Mouse (Mus musculus): ENCODE results near the gene Fbxw24. TPM values are rescaled to one million over a fixed set of nuclear protein-coding genes. Genes with fewer than 3 reads are reported as not detected.
"Not testable (repeated sequence)": the region's sequence is repeated elsewhere in the genome, so short reads cannot be mapped to it uniquely, and the experiment has no call there.

Gene Fbxw24
- total and polyA plus RNA-seq, 2 experiments from 2014 or later: not detected

- Histone ChIP-seq H3K27ac (ENCODE audit: low read depth) (no peak overlapping the region), H3K4me2 (ENCODE audit: low read depth, low read length) (no peak overlapping the region), H3K9ac (replicated peaks; ENCODE audit: low read depth, low read length) (no peak overlapping the region), H3K4me1 (ENCODE audit: control insufficient read depth, insufficient read depth) (no peaks in the 10 kb centered on the region), H3K4me3 (ENCODE audit: low read depth, low read length) (no peak overlapping the region), H3K36me3 (replicated peaks; ENCODE audit: control insufficient read depth, insufficient read depth, low read length) (no peaks in the 10 kb centered on the region), H3K27me3 (ENCODE audit: control insufficient read depth, insufficient read depth, low read length) (no peaks in the 10 kb centered on the region), H3K9me3 (replicated peaks; ENCODE audit: control insufficient read depth, low read length) (no peaks in the 10 kb centered on the region)
- no peak for DNase-seq (ENCODE audit: low spot score)
- ATAC-seq (ENCODE audit: insufficient read depth, low read depth): no peak
- TF ChIP-seq CTCF (IDR thresholded peaks at IDR 0.05; ENCODE audit: low read depth): no peak
- TF ChIP-seq EP300 (IDR thresholded peaks at IDR 0.05; ENCODE audit: low read depth): no peak
- WGBS: 68% methylated on average over 1 of the region's 1 CpGs
Measured at GRCm38 (mm10) chr9:109565546-109565945, 60.3 kb downstream of the Fbxw24 start.

DNA sequence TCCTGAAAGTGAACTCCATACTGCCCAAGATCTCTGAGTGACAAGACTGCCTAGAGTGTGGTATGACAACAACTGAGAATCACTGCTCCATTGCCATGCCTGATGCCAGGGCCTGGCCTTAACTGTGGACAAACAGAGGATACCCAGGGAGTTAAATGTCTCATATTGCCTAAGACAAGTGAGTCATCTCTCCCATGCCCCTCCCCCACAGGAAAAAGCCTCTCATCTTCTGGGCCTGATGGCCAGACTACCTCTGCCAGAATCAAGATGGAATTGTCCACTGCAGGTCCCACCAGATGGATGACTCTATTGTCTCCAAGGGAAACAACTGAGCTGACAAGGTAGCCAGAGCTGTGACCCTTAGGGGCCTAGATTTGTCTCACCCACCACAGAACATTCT lies 63.8 kb downstream of the Fbxw24 start:
- H3K27ac ChIP-seq (ENCODE audit: low read depth); H3K9ac ChIP-seq (replicated peaks; ENCODE audit: low read depth, low read length); H3K27me3 ChIP-seq (ENCODE audit: control insufficient read depth, insufficient read depth, low read length); H3K36me3 ChIP-seq (replicated peaks; ENCODE audit: control insufficient read depth, insufficient read depth, low read length); DNase-seq (ENCODE audit: low spot score); H3K9me3 ChIP-seq (replicated peaks; ENCODE audit: control insufficient read depth, low read length); H3K4me2 ChIP-seq (ENCODE audit: low read depth, low read length); H3K4me1 ChIP-seq (ENCODE audit: control insufficient read depth, insufficient read depth); ATAC-seq (ENCODE audit: insufficient read depth, low read depth); H3K4me3 ChIP-seq (ENCODE audit: low read depth, low read length): not testable (repeated sequence)

DNA sequence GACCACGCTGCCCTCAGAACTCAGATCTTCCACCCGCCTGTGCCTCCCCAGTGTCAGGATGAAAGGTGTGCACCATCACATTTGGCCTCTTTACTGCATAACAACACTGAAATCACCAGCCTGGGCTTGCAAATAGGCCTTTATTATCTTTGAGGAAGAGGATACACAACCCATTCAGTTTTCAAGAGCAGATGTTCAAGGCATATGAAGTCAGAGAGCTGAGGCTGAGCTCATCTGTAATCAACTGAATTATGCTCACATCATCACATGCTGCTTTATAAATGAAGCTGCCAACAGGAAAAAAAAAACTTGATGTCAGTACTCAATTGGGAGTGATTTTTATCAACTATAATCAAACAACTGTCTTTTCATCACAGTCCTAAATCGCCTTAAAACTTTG lies 73.4 kb downstream of the Fbxw24 start:
- Histone ChIP-seq H3K4me2 (ENCODE audit: low read depth, low read length) (no peak overlapping the region), H3K27ac (ENCODE audit: low read depth) (no peak overlapping the region), H3K27me3 (ENCODE audit: control insufficient read depth, insufficient read depth, low read length) (no peaks in the 10 kb centered on the region), H3K4me1 (ENCODE audit: control insufficient read depth, insufficient read depth) (no peaks in the 10 kb centered on the region), H3K36me3 (replicated peaks; ENCODE audit: control insufficient read depth, insufficient read depth, low read length) (no peaks in the 10 kb centered on the region), H3K9ac (replicated peaks; ENCODE audit: low read depth, low read length) (no peak overlapping the region), H3K9me3 (replicated peaks; ENCODE audit: control insufficient read depth, low read length) (0 out of 2 replicates have a peak, but pooled peaks cover 6% of the 10 kb centered on the region), H3K4me3 (ENCODE audit: low read depth, low read length) (no peak overlapping the region)
- no peak for DNase-seq (ENCODE audit: low spot score)
- ATAC-seq (ENCODE audit: insufficient read depth, low read depth): no peak
- WGBS: 62% methylated on average over 3 of the region's 3 CpGs
- TF ChIP-seq CTCF (IDR thresholded peaks at IDR 0.05; ENCODE audit: low read depth) (no peak), EP300 (IDR thresholded peaks at IDR 0.05; ENCODE audit: low read depth) (no peak)

Other genes with a start within 250 kb of the Fbxw24 start
- not detected in 2 replicates for gene Fbxw22, start 221.8 kb downstream of the Fbxw24 start, total RNA-seq (2014; rRNA removed; ENCODE audit: low replicate concordance)
- not detected in 2 replicates for gene Fbxw22, start 221.8 kb downstream of the Fbxw24 start, polyA plus RNA-seq (2015; fragmentation: Nextera tagmentation; extraction: Ambion mirVana)
- not detected in 2 replicates for gene Fbxw16, start 176.9 kb downstream of the Fbxw24 start, total RNA-seq (2014; rRNA removed; ENCODE audit: low replicate concordance)
- gene Fbxw16, start 176.9 kb downstream of the Fbxw24 start, polyA plus RNA-seq (2015; fragmentation: Nextera tagmentation; extraction: Ambion mirVana): not detected in 2 replicates
- gene Fbxw19, start 130.2 kb downstream of the Fbxw24 start, total RNA-seq (2014; rRNA removed; ENCODE audit: low replicate concordance): not detected in 2 replicates
- gene Fbxw19, start 130.2 kb downstream of the Fbxw24 start, polyA plus RNA-seq (2015; fragmentation: Nextera tagmentation; extraction: Ambion mirVana): not detected in 2 replicates
- gene Fbxw15, start 57.8 kb downstream of the Fbxw24 start, total RNA-seq (2014; rRNA removed; ENCODE audit: low replicate concordance): not detected in 2 replicates
- not detected in 2 replicates for gene Fbxw15, start 57.8 kb downstream of the Fbxw24 start, polyA plus RNA-seq (2015; fragmentation: Nextera tagmentation; extraction: Ambion mirVana)
- not detected in 2 replicates for gene Fbxw25, start 38.6 kb upstream of the Fbxw24 start, total RNA-seq (2014; rRNA removed; ENCODE audit: low replicate concordance)
- gene Fbxw25, start 38.6 kb upstream of the Fbxw24 start, polyA plus RNA-seq (2015; fragmentation: Nextera tagmentation; extraction: Ambion mirVana): not detected in 2 replicates
- not detected in 2 replicates for gene Fbxw18, start 76.6 kb upstream of the Fbxw24 start, total RNA-seq (2014; rRNA removed; ENCODE audit: low replicate concordance)
- not detected in 2 replicates for gene Fbxw18, start 76.6 kb upstream of the Fbxw24 start, polyA plus RNA-seq (2015; fragmentation: Nextera tagmentation; extraction: Ambion mirVana)
- not detected in 2 replicates for gene Fbxw26, start 120.0 kb upstream of the Fbxw24 start, total RNA-seq (2014; rRNA removed; ENCODE audit: low replicate concordance)
- gene Fbxw26, start 120.0 kb upstream of the Fbxw24 start, polyA plus RNA-seq (2015; fragmentation: Nextera tagmentation; extraction: Ambion mirVana): not detected in 2 replicates
- not detected in 2 replicates for gene Fbxw27, start 164.6 kb upstream of the Fbxw24 start, total RNA-seq (2014; rRNA removed; ENCODE audit: low replicate concordance)
- not detected in 2 replicates for gene Fbxw27, start 164.6 kb upstream of the Fbxw24 start, polyA plus RNA-seq (2015; fragmentation: Nextera tagmentation; extraction: Ambion mirVana)
- gene Spink8, start 186.2 kb upstream of the Fbxw24 start, total RNA-seq (2014; rRNA removed; ENCODE audit: low replicate concordance): not detected in 2 replicates
- gene Spink8, start 186.2 kb upstream of the Fbxw24 start, polyA plus RNA-seq (2015; fragmentation: Nextera tagmentation; extraction: Ambion mirVana): not detected in 2 replicates
- 30.4 and 37.3 TPM in 2 replicates for gene Nme6, start 206.7 kb upstream of the Fbxw24 start, total RNA-seq (2014; rRNA removed; ENCODE audit: low replicate concordance)
- gene Nme6, start 206.7 kb upstream of the Fbxw24 start, polyA plus RNA-seq (2015; fragmentation: Nextera tagmentation; extraction: Ambion mirVana): 42.2 and 48.2 TPM in 2 replicates
- gene Camp, start 223.6 kb upstream of the Fbxw24 start, total RNA-seq (2014; rRNA removed; ENCODE audit: low replicate concordance): 8.4 TPM in 1 of 2 replicates, not detected in the other
- gene Camp, start 223.6 kb upstream of the Fbxw24 start, polyA plus RNA-seq (2015; fragmentation: Nextera tagmentation; extraction: Ambion mirVana): 0.89 and 1.2 TPM in 2 replicates
- gene Cdc25a, start 249.5 kb upstream of the Fbxw24 start, total RNA-seq (2014; rRNA removed; ENCODE audit: low replicate concordance): 7.7 and 14.3 TPM in 2 replicates
- gene Cdc25a, start 249.5 kb upstream of the Fbxw24 start, polyA plus RNA-seq (2015; fragmentation: Nextera tagmentation; extraction: Ambion mirVana): 7.0 TPM in 2 replicates